8 mouse cellular contexts compared by ENCODE assay signal in the genomic region with DNA sequence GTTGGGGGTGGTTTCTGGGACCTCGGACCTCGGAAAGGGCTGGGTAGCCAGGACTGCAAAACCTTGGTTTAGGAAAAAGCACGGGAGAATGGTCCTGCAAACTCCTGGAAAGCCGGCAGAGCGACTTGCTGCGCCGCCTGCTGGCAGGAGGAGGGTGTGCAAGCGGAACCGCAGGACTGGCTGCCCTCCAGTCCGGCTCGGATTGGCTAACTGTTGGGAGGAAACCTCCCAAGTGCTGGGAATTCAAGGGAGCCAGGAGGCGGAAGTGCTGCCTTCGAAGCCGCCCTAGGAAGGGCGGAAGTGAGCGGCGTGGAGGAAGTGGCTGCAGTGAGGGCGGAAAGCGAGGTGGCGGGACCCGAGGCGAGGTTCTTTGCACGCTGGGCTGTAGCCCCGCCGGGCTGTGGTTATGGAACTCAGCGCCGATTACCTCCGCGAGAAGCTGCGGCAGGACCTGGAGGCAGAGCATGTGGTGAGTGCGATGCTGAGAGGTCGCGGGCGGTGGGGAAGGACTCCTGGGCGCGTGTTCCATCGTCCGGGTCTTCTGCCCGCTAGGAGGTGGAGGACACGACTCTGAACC. TPM values are rescaled to one million over a fixed set of nuclear protein-coding genes. Genes with fewer than 3 reads are reported as not detected.
DNase-seq lines count a peak whose midpoint lies in the region; ATAC-seq lines count a peak whose summit lies in the region.

A gene (minus strand): TSS at position 154 of the 577 bp plus-strand sequence.

- H3K9me3 ChIP-seq in hindbrain, embryonic 11.5 days (ENCODE audit: control insufficient read depth, low read length), result no peaks in the 10 kb centered on the region

- H3K36me3 ChIP-seq in hindbrain, embryonic 11.5 days (ENCODE audit: control insufficient read depth, insufficient read depth, low read length), result peaks cover 4% of the 10 kb centered on the region; the same call in 1 of the 2 replicates

- no peaks in the 10 kb centered on the region for H3K27me3 ChIP-seq in hindbrain, embryonic 11.5 days (ENCODE audit: control insufficient read depth, insufficient read depth, low read length)

- peak within 1 kb of the TSS; percentile 86 for H3K9ac ChIP-seq in hindbrain, embryonic 11.5 days (ENCODE audit: low read depth, low read length)

- DNase-seq in Muller cell, postnatal 12 days (ENCODE audit: inconsistent ontology term), result peak; percentile 97
- peak; percentile 96 for DNase-seq in cerebellum, adult 9-11 months
- peak; percentile 91 to 97 for DNase-seq in frontal cortex, adult 2 months (ENCODE audit: extremely low spot score in 1 of 2, low spot score in 1 of 2)
- DNase-seq in hindbrain, embryonic 11.5 days (ENCODE audit: low spot score), result peak; percentile 97
- peak; percentile 95 to 98 for DNase-seq in layer of hippocampus, postnatal 10 days (ENCODE audit: low spot score in 2 of 2)
- peak; percentile 97 for DNase-seq in lung, postnatal 10 days
- DNase-seq in ovary, postnatal 36 days (ENCODE audit: low spot score), result peak; percentile 93
- DNase-seq in thymus, postnatal 25 days, result peak; percentile 91

- peak within 1 kb of the TSS; percentile 87 for H3K4me2 ChIP-seq in hindbrain, embryonic 11.5 days (replicated peaks; ENCODE audit: low read depth, low read length)

- ATAC-seq in hindbrain, embryonic 11.5 days (ENCODE audit: low FRiP score), result peak; percentile 95

- H3K4me3 ChIP-seq in hindbrain, embryonic 11.5 days (ENCODE audit: low read depth, low read length), result peak within 1 kb of the TSS; percentile 83

- 1% methylated on average over 37 of the region's 40 CpGs for WGBS in hindbrain, embryonic 11.5 days

- H3K27ac ChIP-seq in hindbrain, embryonic 11.5 days (ENCODE audit: low read depth, low read length), result peak within 1 kb of the TSS; percentile 92

- peaks cover 9% of the 10 kb centered on the region for H3K4me1 ChIP-seq in hindbrain, embryonic 11.5 days (replicated peaks; ENCODE audit: control insufficient read depth, insufficient read depth, low read length)

RNA-seq across cellular contexts. Expression of the gene that starts here (rescaled TPM):
- 34.3 and 34.5 TPM in 2 replicates for polyA plus RNA-seq in frontal cortex, adult 2 months (2012; rRNA removed)
- polyA plus RNA-seq in hindbrain, embryonic 11.5 days (2014; fragmentation: Nextera tagmentation; extraction: Ambion mirVana), result 9.8 and 10.7 TPM in 2 replicates
- total RNA-seq in layer of hippocampus, postnatal 10 days (2021), result 10 to 100 TPM; 20.1 to 21.5 TPM

Comparison
In these comparisons a context has a peak if more than half of its experiments do, and no peak if none do; other contexts are left out.
1. Peak in every context shown above with its lines: DNase-seq, ATAC-seq, H3K4me3 ChIP-seq and H3K27ac ChIP-seq.